Mouse (Mus musculus) fat pad, adult 2 months (tissue): Measurements from ENCODE around the gene Rimkla.

Experiments used
- DNase-seq: peaks from one replicate; pipeline ENCODE4 v3.0.0-alpha.2; 2011; ENCODE audit warnings: low read depth, low spot score; ENCODE audit errors: extremely low read depth

Gene Rimkla

GRCm38 (mm10) chr4:119421191-119421590, 71.2 kb downstream of the Rimkla start:
- no peak for DNase-seq

GRCm38 (mm10) chr4:119417894-119418293, 74.5 kb downstream of the Rimkla start:
- DNase-seq = no peak

GRCm38 (mm10) chr4:119417270-119417669, 75.2 kb downstream of the Rimkla start:
- no peak for DNase-seq
